In genomic region chr2:65620556-65621166, GRCm38 (mm10) we compare ENCODE assay signal across 8 mouse cellular contexts. TPM values are rescaled to one million over a fixed set of nuclear protein-coding genes. Genes with fewer than 3 reads are reported as not detected.
DNase-seq lines count a peak whose midpoint lies in the region; ATAC-seq and TF ChIP-seq lines count a peak whose summit lies in the region.

TSS of gene Scn2a (plus strand) at chr2:65620771.

- peak; percentile 12 for DNase-seq in liver
- no peak for DNase-seq in liver, embryonic 11.5 days (ENCODE audit: low spot score)
- peak; percentile 40 for DNase-seq in adrenal gland, postnatal 10 days
- DNase-seq in embryo, embryonic 9.5 days (ENCODE audit: extremely low spot score) = peak; percentile 17
- DNase-seq in kidney, postnatal 0 days (ENCODE audit: low spot score) = peak; percentile 80
- DNase-seq in liver, postnatal 0 days = no peak
- DNase-seq in right cerebral cortex, postnatal 14 days = peak; percentile 54
- DNase-seq in spleen, adult 12 weeks (ENCODE audit: low spot score) = no peak

- H3K9me3 ChIP-seq in liver, embryonic 11.5 days (ENCODE audit: control insufficient read depth, low read length) = no peaks in the 10 kb centered on the region
- H3K9me3 ChIP-seq in kidney, postnatal 0 days (replicated peaks; ENCODE audit: low read length) = no peaks in the 10 kb centered on the region
- no peaks in the 10 kb centered on the region for H3K9me3 ChIP-seq in liver, postnatal 0 days (ENCODE audit: low read length)

- H3K4me3 ChIP-seq in liver, embryonic 11.5 days (ENCODE audit: low read depth, low read length) = no peak within 1 kb of the TSS
- H3K4me3 ChIP-seq in kidney, postnatal 0 days (replicated peaks; ENCODE audit: low read depth, low read length) = no peak within 1 kb of the TSS
- H3K4me3 ChIP-seq in liver, postnatal 0 days (ENCODE audit: low read depth, low read length) = no peak within 1 kb of the TSS

- no peak within 1 kb of the TSS for H3K4me2 ChIP-seq in liver, embryonic 11.5 days
- H3K4me2 ChIP-seq in kidney, postnatal 0 days (ENCODE audit: low read length) = no peak within 1 kb of the TSS
- H3K4me2 ChIP-seq in liver, postnatal 0 days (ENCODE audit: low read depth, low read length) = no peak within 1 kb of the TSS

- no peaks in the 10 kb centered on the region for H3K4me1 ChIP-seq in liver, embryonic 11.5 days (replicated peaks; ENCODE audit: control insufficient read depth, insufficient read depth, low read length)
- H3K4me1 ChIP-seq in kidney, postnatal 0 days (replicated peaks; ENCODE audit: insufficient read depth, low read length) = no peaks in the 10 kb centered on the region
- no peaks in the 10 kb centered on the region for H3K4me1 ChIP-seq in liver, postnatal 0 days (ENCODE audit: insufficient read depth)

- no peaks in the 10 kb centered on the region for H3K27me3 ChIP-seq in liver, embryonic 11.5 days (replicated peaks; ENCODE audit: control insufficient read depth, insufficient read depth, low read length)
- H3K27me3 ChIP-seq in kidney, postnatal 0 days (ENCODE audit: insufficient read depth, low read length) = no peaks in the 10 kb centered on the region
- no peaks in the 10 kb centered on the region for H3K27me3 ChIP-seq in liver, postnatal 0 days (ENCODE audit: insufficient read depth, low read length)

- TF ChIP-seq EP300 in liver, postnatal 0 days (IDR thresholded peaks at IDR 0.05; ENCODE audit: low read depth) = no peak

- TF ChIP-seq CTCF in kidney, postnatal 0 days (IDR thresholded peaks at IDR 0.05; ENCODE audit: low read depth) = peak; percentile 71
- TF ChIP-seq CTCF in liver, postnatal 0 days (IDR thresholded peaks at IDR 0.05; ENCODE audit: low read depth) = peak; percentile 64

- no peak within 1 kb of the TSS for H3K9ac ChIP-seq in liver, embryonic 11.5 days (ENCODE audit: low read depth, low read length)
- H3K9ac ChIP-seq in kidney, postnatal 0 days (ENCODE audit: low read depth, low read length) = no peak within 1 kb of the TSS
- H3K9ac ChIP-seq in liver, postnatal 0 days (replicated peaks) = no peak within 1 kb of the TSS

- ATAC-seq in liver, embryonic 11.5 days (replicated peaks; ENCODE audit: low FRiP score) = no peak
- no peak for ATAC-seq in kidney, postnatal 0 days (replicated peaks; ENCODE audit: low FRiP score, low read depth)
- ATAC-seq in liver, postnatal 0 days = no peak

- 50% methylated on average over 9 of the region's 9 CpGs for WGBS in liver, embryonic 11.5 days
- 54% methylated on average over 9 of the region's 9 CpGs for WGBS in kidney, postnatal 0 days
- WGBS in liver, postnatal 0 days (ENCODE audit: insufficient replicate concordance) = 45% methylated on average over 9 of the region's 9 CpGs

- no peak within 1 kb of the TSS for H3K27ac ChIP-seq in liver, embryonic 11.5 days (ENCODE audit: low read depth, low read length)
- no peak within 1 kb of the TSS for H3K27ac ChIP-seq in kidney, postnatal 0 days
- no peak within 1 kb of the TSS for H3K27ac ChIP-seq in liver, postnatal 0 days (ENCODE audit: low read depth)

- no peaks in the 10 kb centered on the region for H3K36me3 ChIP-seq in liver, embryonic 11.5 days (ENCODE audit: control insufficient read depth, insufficient read depth, low read length)
- H3K36me3 ChIP-seq in kidney, postnatal 0 days (ENCODE audit: insufficient read depth, low read length) = no peaks in the 10 kb centered on the region
- H3K36me3 ChIP-seq in liver, postnatal 0 days (replicated peaks; ENCODE audit: insufficient read depth, low read length) = no peaks in the 10 kb centered on the region

RNA-seq across cellular contexts. Expression of gene Scn2a, which starts in this region (rescaled TPM):
- 1.6 and 1.7 TPM in 2 replicates for polyA plus RNA-seq in liver, embryonic 11.5 days (2014; fragmentation: Nextera tagmentation; extraction: Ambion mirVana)
- 1 to 10 TPM; 1.1 to 2.6 TPM for total RNA-seq in adrenal gland, postnatal 10 days (2021)
- 1.9 and 2.3 TPM in 2 replicates for polyA plus RNA-seq in kidney, postnatal 0 days (2015; fragmentation: Nextera tagmentation; extraction: Ambion mirVana)
- 0.02 and 0.05 TPM in 2 replicates for polyA plus RNA-seq in liver, postnatal 0 days (2015; fragmentation: Nextera tagmentation; extraction: Ambion mirVana)

Comparison
In these comparisons a context has a peak if more than half of its experiments do, and no peak if none do; other contexts are left out.
1. DNase-seq: peak in liver (single experiment), adrenal gland, postnatal 10 days (single experiment), embryo, embryonic 9.5 days (single experiment), kidney, postnatal 0 days (single experiment) and right cerebral cortex, postnatal 14 days (single experiment); none in liver, embryonic 11.5 days (single experiment), liver, postnatal 0 days (single experiment) and spleen, adult 12 weeks (single experiment).